Mouse (Mus musculus) gastrocnemius, postnatal 14 days (tissue): ENCODE data around the gene Tnp2. TPM values are rescaled to one million over a fixed set of nuclear protein-coding genes. Genes with fewer than 3 reads are reported as not detected.
"Not testable (repeated sequence)": the region's sequence is repeated elsewhere in the genome, so short reads cannot be mapped to it uniquely, and the experiment has no call there.

ENCODE experiments used
- DNase-seq: peaks from one replicate; pipeline ENCODE4 v3.0.0; 2021; ENCODE audit warnings: mixed read lengths
- intact Hi-C: fragments of 180-260 bp; cut with DNase I; formaldehyde crosslinking; loops from one replicate; pipeline ENCODE4 v1.15.1; 2025; ENCODE audit warnings: low total_unique reads
- total RNA-seq, 2 experiments: library from RNA; stranded (reverse); gene quantifications; 2 replicates each; pipeline ENCODE4 v1.2.3; 2021

Tnp2 gene
- total RNA-seq, 2 experiments from 2014 or later, result not detected

DNA sequence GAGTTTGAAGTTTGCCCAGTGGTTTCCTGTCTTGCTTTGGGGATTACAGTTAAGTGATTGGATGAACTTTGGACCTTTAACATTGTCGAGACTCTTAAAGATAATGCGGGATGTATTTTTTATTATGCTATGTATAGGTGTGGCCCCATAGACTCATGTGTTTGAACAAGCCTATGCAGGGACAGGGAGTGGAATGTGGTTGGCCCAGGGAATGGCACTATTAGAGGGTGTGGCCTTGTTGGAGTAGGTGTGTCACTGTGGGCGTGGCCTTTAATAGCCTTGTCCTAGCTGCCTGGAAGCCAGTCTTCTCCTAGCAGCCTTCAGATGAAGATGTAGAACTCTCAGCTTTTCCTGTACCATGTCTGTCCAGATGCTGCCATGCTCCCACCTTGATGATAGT, 14.0 kb upstream of the Tnp2 start:
- DNase-seq, intact Hi-C loops: not testable (repeated sequence)

DNA sequence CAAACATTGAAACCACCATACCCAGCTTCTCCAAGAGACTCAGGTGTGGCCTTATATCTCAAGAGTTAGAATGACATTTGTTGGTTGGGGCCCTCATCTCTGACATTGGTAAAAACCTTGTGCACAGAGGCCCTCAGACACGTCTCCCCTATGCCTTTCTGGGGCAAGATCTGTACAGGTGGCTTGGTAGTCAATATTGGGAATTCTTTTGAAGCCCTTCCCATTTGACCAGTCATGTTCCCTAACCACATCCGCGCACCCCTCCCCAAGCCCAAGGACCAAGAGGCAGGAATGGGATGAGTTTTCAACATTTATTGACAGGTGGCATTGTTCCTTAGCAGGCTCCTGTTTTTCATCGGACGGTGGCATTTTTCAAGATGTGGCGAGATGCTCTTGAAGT, 7.6 kb upstream of the Tnp2 start, which contains the start of gene Prm2:
TSS of gene Prm2 (minus strand) at position 101 of the 400 bp plus-strand sequence.
- intact Hi-C loops, result no loop called here
- no peak for DNase-seq

- no peak for DNase-seq
- intact Hi-C loops, result no loop called here
Measured at GRCm38 (mm10) chr16:10790702-10791101, 2.2 kb upstream of the Tnp2 start, which contains the start of gene Prm3. Prm3 (minus strand) TSS chr16:10790914.

GRCm38 (mm10) chr16:10788866-10789265, 406 bp upstream of the Tnp2 start:
- DNase-seq, result no peak
- intact Hi-C loops, result loop anchor here (5.0 kb wide), 2 partner anchors 127 to 222 kb away; no protein-coding TSS in a partner anchor

DNA sequence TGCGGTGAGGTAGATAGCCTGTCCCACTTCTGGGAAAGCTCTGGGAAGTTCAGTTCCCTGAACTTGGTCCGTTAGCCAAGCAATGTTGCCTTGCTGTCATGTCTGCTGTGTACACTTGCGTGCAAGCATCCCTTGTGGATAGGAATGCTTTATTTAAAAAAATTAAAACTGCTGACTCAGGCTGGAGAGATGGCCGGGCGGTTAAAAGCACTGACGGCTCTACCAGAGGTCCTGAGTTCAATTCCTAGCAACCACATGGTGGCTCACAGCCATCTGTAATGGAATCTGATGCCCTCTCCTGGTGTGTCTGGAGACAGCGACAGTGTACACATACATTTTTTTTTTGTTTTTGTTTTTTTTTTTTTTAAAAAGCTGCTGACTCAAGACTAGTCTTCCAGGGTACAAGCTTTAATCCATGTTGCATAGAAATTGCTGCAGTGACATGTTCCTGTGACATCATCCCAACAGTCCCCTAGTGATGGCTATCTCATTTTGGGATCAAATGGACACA, 857 bp downstream of the Tnp2 start:
- no peak for DNase-seq
- intact Hi-C loops, result loop anchor here (5.0 kb wide), 2 partner anchors 125 to 220 kb away; no protein-coding TSS in a partner anchor

DNA sequence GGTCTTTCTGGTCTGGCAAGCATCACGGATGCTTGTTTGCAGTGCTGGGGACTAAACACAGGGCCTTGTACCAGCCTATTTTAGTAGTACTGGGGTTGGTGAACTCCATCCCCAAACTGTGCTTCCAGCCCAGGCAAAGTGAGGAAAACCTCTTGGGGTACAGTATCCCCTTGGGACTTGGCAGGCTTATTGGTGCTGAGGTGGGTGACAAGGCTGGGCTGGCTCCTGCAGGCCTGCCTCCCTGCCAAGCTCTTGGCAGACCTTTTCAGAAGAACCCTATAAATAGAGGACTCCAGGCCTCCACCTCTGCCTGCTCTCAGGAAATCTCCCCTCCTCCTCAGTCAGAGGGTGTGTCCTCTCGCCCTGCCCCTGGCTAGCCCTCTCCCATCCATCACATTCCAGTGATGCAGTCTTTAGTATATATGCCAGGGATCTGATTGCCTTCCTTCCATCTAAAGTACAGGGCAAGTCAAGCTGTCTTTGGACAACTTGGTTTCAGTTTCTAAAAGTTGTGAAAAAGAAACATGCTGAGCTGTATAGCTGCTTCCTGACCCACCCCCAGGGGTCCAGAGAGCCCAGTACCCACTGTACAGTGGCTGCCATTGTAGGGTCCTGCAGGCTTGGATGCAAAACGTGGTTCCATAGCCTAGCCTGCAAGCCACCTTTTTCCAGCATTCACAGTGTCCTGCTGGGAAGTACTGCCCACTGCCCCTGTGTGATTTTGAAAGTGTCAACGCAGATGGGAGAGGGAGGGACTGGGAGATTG, 1.5 kb downstream of the Tnp2 start:
- DNase-seq, result peak; percentile 28
- intact Hi-C loops, result loop anchor here (5.0 kb wide), 2 partner anchors 125 to 220 kb away; no protein-coding TSS in a partner anchor

DNA sequence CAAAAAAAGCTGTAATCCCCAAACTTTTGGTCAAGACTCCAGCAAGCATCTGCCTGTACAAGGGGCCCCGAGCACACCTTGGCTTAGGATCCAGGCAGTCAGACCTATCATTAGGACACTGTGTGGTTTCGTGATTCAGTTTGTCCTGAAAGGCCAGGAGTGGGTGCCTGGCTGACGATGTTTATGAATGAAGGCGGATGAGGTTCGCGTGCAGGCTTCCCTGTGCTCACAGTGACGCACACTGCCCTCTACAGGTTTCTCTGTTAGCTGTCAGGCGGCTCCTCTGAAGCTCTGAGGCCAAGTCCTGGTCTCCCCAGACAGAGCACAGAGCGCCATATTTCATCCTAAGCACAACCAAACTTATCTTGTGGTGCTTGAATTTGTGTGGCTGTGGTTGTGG, 2.2 kb downstream of the Tnp2 start:
- peak; percentile 82 for DNase-seq
- intact Hi-C loops, result loop anchor here (5.0 kb wide), 2 partner anchors 124 to 219 kb away; no protein-coding TSS in a partner anchor

DNA sequence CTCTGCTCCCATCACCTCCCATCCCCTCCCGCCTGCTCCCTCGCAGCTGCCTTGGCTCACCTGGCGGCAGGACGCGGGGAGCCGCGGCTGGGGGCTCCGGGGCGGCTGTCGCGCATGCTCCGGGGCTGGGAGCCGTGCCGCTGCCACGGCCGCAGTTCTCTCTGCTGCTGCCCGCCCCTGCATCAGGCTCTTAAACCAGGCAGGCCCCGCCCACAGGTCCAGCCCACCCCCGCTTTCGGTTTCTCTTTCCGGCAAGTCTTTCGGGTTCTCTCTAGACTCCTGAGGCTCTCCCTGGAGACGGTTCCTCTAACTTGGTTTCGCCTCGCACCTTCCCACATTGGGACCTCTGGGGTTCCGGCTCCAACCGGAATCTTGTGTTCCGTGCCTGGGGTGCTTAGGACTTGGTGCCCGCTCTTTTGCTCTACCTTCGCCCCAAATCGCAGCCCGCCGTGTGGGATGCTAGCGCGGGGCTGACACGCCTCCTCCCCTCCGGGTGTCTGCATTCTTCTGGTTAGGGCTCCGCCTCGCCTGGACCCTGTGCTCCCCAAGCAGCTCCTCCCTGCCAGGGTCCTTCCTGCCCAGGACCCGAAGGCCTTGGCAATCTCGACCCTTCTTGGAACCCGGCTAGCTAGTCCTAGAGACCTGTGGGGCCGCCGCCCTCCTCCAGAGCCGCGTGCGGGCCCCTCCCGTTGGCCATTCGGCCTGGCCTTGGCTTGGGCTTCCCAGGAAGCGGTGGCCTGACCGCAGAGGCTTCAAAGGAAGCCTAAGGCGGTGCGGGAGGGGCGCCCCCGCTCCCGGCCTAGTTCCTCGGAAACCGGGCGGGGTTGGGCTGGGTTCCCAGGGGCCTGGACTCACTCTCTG, 2.9 kb downstream of the Tnp2 start, which contains the start of gene Socs1:
TSS of gene Socs1 (minus strand) at position 166 of the 861 bp plus-strand sequence.
- peak; percentile 90 for DNase-seq
- intact Hi-C loops, result loop anchor here (5.0 kb wide), 2 partner anchors 123 to 218 kb away; no protein-coding TSS in a partner anchor

DNA sequence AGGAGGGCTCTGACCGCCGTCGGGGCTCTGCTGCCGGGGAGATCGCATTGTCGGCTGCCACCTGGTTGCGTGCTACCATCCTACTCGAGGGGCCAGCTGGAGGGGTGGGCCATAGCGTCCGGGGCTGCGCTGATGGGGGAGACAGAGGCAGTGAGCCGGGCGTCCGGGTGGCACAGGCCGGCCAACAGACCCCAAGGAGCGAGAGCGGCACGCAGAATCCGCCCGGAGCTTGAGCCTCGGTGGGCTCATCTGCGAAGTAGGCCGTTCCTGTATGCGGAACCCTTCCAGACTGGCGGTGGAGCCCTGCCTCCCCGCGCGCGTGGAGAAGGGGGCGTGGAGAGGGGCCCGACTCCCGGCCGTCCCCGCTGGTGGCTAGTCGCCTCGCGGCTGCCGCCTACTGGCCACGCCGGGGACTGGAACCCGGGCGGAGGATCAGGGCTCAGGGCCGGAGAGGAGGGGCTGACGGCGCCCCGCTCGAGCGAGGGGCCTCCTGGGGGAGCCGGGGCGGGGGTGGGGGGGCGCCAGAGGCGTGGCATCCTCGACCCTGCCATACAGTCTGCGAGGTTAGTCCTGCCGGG, 3.6 kb downstream of the Tnp2 start:
- intact Hi-C loops, result loop anchor here (5.0 kb wide), 3 partner anchors 123 to 218 kb away; no protein-coding TSS in a partner anchor
- peak; percentile 94 for DNase-seq

DNA sequence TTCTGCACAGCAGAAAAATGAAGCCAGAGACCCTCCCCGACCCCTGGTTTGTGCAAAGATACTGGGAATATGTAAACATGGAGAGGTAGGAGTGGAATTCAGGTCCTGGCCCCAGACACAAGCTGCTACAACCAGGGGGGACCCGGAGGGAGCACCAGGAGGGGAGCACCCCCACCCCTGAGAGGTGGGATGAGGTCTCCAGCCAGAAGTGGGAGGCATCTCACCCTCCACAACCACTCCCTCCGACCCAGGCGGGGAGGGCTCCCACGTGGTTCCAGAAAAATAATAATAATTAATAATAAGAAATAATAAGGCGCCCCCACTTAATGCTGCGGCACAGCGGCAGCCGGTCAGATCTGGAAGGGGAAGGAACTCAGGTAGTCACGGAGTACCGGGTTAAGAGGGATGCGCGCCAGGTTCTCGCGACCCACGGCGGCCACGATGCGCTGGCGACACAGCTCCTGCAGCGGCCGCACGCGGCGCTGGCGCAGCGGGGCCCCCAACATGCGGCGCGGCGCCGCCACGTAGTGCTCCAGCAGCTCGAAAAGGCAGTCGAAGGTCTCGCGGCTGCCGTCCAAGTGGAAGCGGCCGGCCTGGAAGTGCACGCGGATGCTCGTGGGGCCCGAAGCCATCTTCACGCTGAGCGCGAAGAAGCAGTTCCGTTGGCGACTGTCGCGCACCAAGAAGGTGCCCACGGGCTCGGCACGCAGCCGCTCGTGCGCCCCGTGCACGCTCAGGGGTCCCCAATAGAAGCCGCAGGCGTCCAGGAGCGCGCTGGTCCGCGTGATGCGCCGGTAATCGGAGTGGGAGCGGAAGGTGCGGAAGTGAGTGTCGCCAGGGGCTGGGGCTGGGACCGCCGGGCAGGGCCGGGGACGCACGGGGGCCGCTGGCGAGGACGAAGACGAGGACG, 4.3 kb downstream of the Tnp2 start:
- intact Hi-C loops, result loop anchor here (5.0 kb wide), 1 partner anchor 142 kb away; no protein-coding TSS in a partner anchor
- peak; percentile 46 for DNase-seq

DNA sequence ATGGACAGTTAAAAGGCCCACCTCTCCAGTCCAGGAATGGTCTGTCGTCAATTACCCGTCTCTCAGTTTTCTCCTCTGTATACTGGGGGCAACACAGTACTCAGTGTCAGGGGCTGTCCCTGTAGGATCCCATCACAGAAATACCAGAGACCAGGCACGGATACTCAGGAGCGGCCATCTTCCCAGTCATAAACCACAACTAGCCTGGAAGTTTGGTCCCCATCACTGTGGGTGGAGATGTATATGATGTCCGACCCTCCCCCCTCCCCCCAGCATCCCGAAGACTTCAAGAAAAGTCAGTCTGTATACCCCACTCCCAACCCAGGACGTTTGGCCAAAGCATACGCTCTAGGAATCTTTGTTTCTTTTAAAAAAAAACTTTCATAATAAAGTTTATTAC, 5.0 kb downstream of the Tnp2 start:
- intact Hi-C loops, result loop anchor here (5.0 kb wide), 1 partner anchor 141 kb away; no protein-coding TSS in a partner anchor
- DNase-seq, result no peak

DNA sequence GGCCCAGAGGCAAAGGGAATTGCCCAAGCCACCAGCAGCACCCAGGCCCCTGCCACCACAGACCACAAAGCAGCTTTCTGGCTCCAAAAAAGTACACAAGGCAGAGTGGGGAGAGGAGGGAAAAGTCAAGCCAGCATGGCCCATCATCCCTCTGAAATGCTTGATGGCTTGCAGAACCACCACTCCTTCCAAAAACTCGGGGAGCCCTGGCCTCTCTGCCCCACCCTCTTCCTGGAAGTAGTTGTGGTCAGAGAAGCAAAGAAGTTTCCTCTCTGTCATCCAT, 5.4 kb downstream of the Tnp2 start:
- no peak for DNase-seq

DNA sequence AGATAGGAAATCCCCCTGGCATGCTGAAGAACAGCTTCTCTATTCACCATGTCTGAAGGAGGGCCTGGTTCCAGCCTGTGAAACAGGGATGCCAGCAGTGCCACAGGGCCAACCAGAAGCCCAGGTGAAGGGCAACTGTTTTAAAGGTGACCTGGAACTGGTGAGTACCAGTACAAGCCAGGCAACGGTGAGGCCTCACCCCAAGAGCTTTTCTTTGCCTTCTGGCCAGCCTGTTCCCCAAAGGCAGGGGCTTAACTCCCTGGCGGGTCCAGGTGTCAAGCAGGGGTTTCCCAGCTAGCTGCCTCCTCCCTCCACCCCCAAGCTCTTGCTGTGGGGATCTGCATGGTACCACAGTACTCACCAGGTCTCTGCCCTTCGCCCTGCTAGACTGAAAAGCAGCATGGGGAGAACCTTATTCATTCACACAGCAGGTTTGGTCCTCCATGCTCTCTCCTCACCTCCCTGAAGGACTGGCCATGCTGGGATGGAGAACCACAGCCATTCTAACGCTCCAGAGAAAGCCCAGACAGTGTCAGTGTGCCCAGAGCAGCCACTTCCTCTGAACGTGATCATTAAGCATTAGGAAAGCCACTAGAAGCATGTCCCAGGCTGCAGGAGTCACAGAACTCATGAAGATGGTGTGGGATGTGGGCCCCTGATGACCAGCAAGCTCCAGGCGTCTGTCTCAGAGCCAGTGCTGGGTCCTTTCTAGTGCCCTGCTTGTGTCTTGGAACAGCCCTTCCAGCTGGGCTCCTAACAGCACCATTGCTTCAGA, 5.9 kb downstream of the Tnp2 start:
- DNase-seq, result no peak
- intact Hi-C loops, result loop anchor here (5.0 kb wide), 1 partner anchor 140 kb away; no protein-coding TSS in a partner anchor

More for the DNA sequence above, 5.4 kb downstream of the Tnp2 start:
- intact Hi-C loops, result loop anchor here (5.0 kb wide), 1 partner anchor 141 kb away; no protein-coding TSS in a partner anchor

- intact Hi-C loops, result loop anchor here (5.0 kb wide), 1 partner anchor 140 kb away; no protein-coding TSS in a partner anchor
Measured at GRCm38 (mm10) chr16:10781862-10782371, 6.5 kb downstream of the Tnp2 start.

DNA sequence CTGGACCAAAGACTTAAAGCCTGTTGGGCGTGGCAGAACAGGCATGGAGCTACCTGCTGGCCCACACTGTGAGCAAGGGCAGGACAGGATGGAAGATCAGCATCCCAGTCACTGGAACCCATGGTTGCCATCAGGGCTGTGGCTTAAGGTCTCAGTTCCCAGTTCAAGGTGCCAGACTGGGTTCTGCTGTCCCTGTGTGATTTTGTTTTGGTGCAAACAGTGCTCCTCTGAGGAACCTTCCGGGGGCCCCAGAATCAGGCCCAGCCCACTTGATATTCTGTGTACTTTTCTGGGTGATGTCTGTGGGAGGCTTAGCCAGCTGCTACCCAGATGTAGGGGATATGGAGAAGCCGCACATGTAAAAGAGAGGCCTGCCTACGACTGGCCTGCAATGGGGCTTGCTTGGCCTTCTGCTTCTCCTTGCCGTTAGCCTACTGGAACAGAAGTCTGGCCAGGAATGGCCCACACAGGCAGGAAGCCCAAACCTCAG, 7.8 kb downstream of the Tnp2 start:
- intact Hi-C loops, result loop anchor here (5.0 kb wide), 1 partner anchor 138 kb away; no protein-coding TSS in a partner anchor
- DNase-seq, result no peak

More at GRCm38 (mm10) chr16:10781862-10782371, 6.5 kb downstream of the Tnp2 start:
- no peak for DNase-seq

DNA sequence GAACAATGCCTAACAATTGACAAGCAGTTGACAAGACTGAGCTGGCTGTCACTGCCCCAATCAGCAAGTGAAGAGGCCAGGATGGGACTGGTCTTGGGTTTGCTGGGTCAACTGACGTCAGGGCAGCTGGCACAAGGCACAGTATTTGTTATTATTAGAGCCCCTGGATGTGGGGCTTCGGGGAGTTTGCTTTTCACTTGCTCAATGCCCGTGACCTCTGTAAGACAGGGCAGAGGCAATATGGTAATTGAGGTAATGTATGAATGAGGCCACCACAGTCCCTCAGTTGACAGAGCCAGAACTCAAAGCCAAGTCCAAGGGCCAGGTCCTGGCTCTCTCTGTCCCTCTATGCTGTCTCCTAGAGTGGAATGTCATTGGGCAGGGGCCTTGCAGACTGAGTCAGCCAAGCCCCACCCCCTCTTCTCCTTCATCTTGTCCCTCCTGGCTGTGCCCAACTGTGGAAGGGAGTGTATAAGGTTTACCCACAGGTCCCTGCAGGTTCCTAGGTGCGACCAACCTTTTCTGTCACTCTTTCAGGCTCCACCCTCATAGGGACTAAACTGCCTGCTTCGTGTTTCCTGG, 10.8 kb downstream of the Tnp2 start:
- intact Hi-C loops, result no loop called here
- no peak for DNase-seq

DNA sequence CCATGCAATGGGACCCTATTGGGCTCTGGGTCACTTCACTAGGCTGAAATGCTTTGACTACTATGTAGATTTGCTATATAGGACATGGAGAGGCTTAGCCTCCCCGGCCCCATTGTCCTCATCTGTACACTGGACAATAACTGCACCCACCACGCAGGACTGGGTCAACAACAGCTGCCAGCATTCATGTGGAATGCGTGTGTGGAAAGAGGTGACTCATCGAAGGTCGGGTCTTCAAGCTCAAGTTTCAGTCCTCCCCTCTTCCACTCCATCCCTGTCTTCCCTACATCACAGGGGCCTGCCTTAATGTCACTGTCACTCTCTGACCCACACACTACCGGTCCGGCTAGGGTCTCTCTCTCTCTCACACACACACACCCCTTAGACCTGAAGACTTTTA, 12.1 kb downstream of the Tnp2 start:
- no peak for DNase-seq

More for the DNA sequence above, 12.1 kb downstream of the Tnp2 start:
- intact Hi-C loops, result no loop called here
